Mouse (Mus musculus) forebrain, embryonic 16.5 days (tissue): ENCODE measurements around the gene Dcp1a. TPM values are rescaled to one million over a fixed set of nuclear protein-coding genes. Genes with fewer than 3 reads are reported as not detected.

Experiments used
- ATAC-seq: fragments of 200-750 bp; cut with Nextera tagmentation; 2 replicates; pipeline ENCODE4 v1.8.0; 2017; ENCODE audit warnings: mild to moderate bottlenecking, moderate library complexity
- H3K27ac ChIP-seq: fragments of 300-500 bp; sonication (generic); 2 replicates; pipeline ENCODE4 v1.5.1; 2014; ENCODE audit warnings: low read length, control low read depth
- H3K27me3 ChIP-seq: fragments of 300-500 bp; sonication (generic); replicated peaks from 2 replicates; pipeline ENCODE4 v1.6.1; 2014; ENCODE audit warnings: low read length; ENCODE audit not compliant: control insufficient read depth, insufficient read depth
- H3K36me3 ChIP-seq: fragments of 300-500 bp; sonication (generic); 2 replicates; pipeline ENCODE4 v1.6.1; 2014; ENCODE audit not compliant: control insufficient read depth, insufficient read depth
- H3K4me1 ChIP-seq: fragments of 300-500 bp; sonication (generic); replicated peaks from 2 replicates; pipeline ENCODE4 v1.6.1; 2014; ENCODE audit warnings: low read length; ENCODE audit not compliant: control insufficient read depth, insufficient read depth
- H3K4me2 ChIP-seq: fragments of 300-500 bp; sonication (generic); 2 replicates; pipeline ENCODE4 v1.6.1; 2014; ENCODE audit warnings: mild to moderate bottlenecking, low read length, control low read depth
- H3K4me3 ChIP-seq: fragments of 300-500 bp; sonication (generic); replicated peaks from 2 replicates; pipeline ENCODE4 v1.5.1; 2014; ENCODE audit warnings: mild to moderate bottlenecking, low read length, control low read depth
- H3K9ac ChIP-seq: fragments of 300-500 bp; sonication (generic); replicated peaks from 2 replicates; pipeline ENCODE4 v1.6.1; 2014; ENCODE audit warnings: low read depth, low read length, control low read depth
- H3K9me3 ChIP-seq: fragments of 300-500 bp; sonication (generic); 2 replicates; pipeline ENCODE4 v1.6.1; 2016; ENCODE audit warnings: low read length; ENCODE audit not compliant: control insufficient read depth
- WGBS: fragments of 180-500 bp; shearing (Covaris S2); extraction: QIAGEN DNeasy Blood & Tissue Kit; methylation state at CpG from one replicate; pipeline ENCODE4 v1.1.7; 2014; 5-methylcytosine and 5-hydroxymethylcytosine counted together
- polyA plus RNA-seq: library from polyadenylated mRNA; unstranded; fragments of >200 nt; fragmentation: Nextera tagmentation; extraction: Ambion mirVana; gene quantifications from 2 replicates; pipeline ENCODE4 v1.2.1, GENCODE M21; 2015

The Dcp1a gene
- polyA plus RNA-seq, 1 experiment from 2014 or later = 23.1 TPM

DNA sequence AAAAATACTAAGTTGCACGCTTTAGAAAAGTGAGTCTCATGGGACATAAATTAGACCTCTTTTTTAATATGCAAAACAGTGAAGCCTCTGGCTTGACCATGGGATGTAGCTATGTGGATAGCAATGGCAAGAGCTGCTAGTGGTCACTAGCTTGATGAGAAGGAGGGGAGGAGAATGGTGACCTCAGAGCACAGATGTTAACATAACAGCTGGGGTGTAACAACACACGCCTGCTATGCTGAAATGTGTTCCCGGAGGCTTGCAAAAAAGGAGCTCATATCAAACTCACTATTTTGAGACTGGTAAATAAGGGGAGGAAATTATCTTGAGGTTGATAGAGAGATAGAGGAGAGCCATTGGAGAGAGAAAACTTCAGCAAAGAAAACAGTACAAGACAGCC lies 20.5 kb upstream of the Dcp1a start:
- Histone ChIP-seq H3K27me3 (no peaks in the 10 kb centered on the region), H3K36me3 (no peaks in the 10 kb centered on the region), H3K27ac (no peak overlapping the region), H3K4me3 (no peak overlapping the region), H3K9ac (no peak overlapping the region), H3K4me2 (no peak overlapping the region), H3K9me3 (no peaks in the 10 kb centered on the region), H3K4me1 (peaks cover 2% of the 10 kb centered on the region; the same call in 1 of the 2 replicates)
- no peak for ATAC-seq
- 81% methylated on average over 3 of the region's 3 CpGs for WGBS

DNA sequence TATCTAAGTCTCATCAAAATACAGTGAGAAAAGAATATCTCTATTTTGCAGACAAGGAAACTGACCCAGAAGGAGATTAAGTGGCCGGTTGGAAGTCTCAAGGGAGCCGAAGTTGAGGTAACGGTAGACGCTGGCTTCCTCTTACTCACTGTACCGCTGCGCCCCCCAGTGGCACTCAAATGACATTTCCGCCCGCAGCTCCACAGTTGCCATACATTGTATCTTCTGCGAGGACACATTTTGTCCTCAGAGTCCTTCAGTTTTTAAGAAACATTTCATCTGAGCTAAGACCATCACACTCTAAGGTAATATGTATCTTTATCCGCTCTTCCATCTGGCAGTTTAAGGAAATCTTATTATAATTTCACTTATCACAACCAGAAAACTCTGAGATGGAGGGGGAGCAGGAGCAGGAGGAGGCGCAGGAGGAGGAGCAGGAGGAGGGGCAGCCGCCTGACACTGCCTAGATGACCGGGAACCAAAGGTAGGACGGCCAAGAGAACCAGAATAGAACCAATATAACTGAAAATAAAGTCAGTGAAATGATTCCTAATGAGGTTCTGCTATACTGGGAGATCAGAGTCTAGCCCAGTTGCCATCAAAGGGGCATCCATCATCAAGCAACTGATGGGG lies 19.3 kb upstream of the Dcp1a start:
- Histone ChIP-seq H3K36me3 (no peaks in the 10 kb centered on the region), H3K9ac (no peak overlapping the region), H3K9me3 (no peaks in the 10 kb centered on the region), H3K27ac (no peak overlapping the region), H3K4me1 (peaks cover 2% of the 10 kb centered on the region; the same call in 1 of the 2 replicates), H3K4me2 (no peak overlapping the region), H3K27me3 (no peaks in the 10 kb centered on the region), H3K4me3 (no peak overlapping the region)
- peak; percentile 74 for ATAC-seq
- 3% methylated on average over 14 of the region's 14 CpGs for WGBS

DNA sequence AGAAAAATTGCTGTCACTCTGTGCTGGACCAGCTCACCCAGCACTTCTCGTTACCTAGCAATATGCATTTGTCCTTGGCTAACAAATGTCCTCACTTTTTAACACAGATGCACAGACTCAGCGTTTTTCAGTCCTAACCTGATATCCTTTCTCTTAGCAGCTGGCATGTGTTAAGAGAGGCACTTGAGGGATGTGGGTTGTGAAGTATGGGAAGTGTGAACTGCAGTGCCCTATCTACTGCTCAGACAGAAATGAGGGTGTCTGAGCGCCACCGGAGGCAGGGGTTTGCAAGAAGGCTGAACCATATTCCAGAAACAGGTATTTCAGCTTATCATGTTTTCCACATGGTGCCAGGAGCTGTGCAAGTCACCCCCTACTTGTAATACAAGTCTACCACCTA lies 16.0 kb upstream of the Dcp1a start:
- ATAC-seq = no peak
- Histone ChIP-seq H3K4me3 (no peak overlapping the region), H3K9ac (no peak overlapping the region), H3K27me3 (no peaks in the 10 kb centered on the region), H3K27ac (no peak overlapping the region), H3K4me1 (peaks cover 2% of the 10 kb centered on the region; the same call in 1 of the 2 replicates), H3K9me3 (no peaks in the 10 kb centered on the region), H3K36me3 (no peaks in the 10 kb centered on the region), H3K4me2 (no peak overlapping the region)
- 88% methylated on average over 4 of the region's 4 CpGs for WGBS

DNA sequence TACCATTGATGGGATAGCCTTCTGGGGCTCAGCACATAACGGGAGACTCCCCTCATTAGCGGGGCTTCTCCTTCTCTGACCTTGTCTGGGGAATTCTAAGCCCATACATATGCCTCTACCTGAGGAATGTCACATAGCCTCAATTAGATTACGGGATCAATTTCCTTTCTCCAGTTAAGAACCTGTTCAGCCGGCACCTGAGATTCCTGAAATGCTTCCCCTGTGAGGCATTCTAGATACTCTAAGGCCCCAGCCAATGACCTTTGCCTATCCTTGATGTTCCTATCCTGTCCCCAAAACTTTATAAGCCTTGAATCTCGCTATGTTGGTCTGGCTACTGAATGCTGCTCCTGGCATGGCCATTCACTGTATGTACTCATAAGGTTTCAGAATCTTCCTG lies 5.7 kb upstream of the Dcp1a start:
- ATAC-seq = no peak
- H3K36me3 ChIP-seq = no peaks in the 10 kb centered on the region
- 64% methylated on average over 5 of the region's 5 CpGs for WGBS

DNA sequence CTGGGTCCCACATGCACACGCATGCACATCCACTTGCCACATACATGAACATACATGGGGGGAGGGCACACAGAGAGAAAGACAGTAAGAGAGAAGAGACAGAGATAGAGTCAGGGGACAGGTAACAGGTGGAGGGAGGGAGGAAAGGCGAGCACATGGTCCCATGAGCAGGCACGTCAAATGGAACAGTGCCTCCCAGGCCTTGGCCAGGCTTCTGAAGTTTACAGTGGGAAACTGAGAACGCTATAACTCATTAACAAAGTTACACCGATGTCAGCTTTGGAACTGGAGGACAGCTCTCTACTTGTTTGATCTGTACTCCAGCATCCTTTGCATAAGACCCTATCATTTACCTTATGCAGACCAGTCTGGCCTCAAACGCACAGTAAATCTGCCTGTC lies 4.9 kb upstream of the Dcp1a start:
- Histone ChIP-seq H3K9me3 (no peaks in the 10 kb centered on the region), H3K4me1 (no peaks in the 10 kb centered on the region), H3K27me3 (no peaks in the 10 kb centered on the region; the same call in 1 of the 2 replicates), H3K27ac (no peak overlapping the region), H3K4me2 (no peak overlapping the region), H3K36me3 (no peaks in the 10 kb centered on the region), H3K4me3 (no peak overlapping the region), H3K9ac (no peak overlapping the region)
- no peak for ATAC-seq
- 84% methylated on average over 6 of the region's 6 CpGs for WGBS

More for the DNA sequence above, 5.7 kb upstream of the Dcp1a start:
- no peak overlapping the region for H3K27ac ChIP-seq
- no peaks in the 10 kb centered on the region for H3K9me3 ChIP-seq
- H3K4me1 ChIP-seq = no peaks in the 10 kb centered on the region
- H3K4me3 ChIP-seq = no peak overlapping the region
- no peak overlapping the region for H3K4me2 ChIP-seq
- H3K27me3 ChIP-seq = no peaks in the 10 kb centered on the region; the same call in 1 of the 2 replicates
- no peak overlapping the region for H3K9ac ChIP-seq

DNA sequence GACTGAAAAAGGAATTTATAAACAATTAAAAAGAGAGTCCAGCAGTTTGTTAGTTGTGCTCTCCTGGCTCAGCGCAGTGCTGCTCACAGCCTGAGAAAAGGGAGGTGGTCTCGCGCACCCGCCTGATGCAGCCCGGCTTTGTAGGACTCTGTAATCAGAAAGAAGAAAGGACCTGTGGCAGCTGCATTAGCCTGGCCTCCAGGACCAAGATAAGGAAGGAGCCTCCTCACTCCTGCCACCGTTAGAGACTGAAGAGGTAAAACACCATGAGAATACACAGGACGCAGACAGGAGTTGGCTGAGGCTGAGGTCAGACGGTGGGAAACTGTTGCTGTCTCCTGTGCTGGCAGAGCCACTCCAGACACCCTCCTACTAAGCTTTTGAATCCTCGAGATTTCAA lies 12.0 kb downstream of the Dcp1a start, which contains the start of gene Cacna1d:
TSS of gene Cacna1d (minus strand) at position 114 of the 400 bp plus-strand sequence.
- Histone ChIP-seq H3K36me3 (peaks cover 15% of the 10 kb centered on the region), H3K9me3 (no peaks in the 10 kb centered on the region), H3K4me1 (peaks cover 5% of the 10 kb centered on the region; the same call in 1 of the 2 replicates), H3K9ac (no peak within 1 kb of the TSS), H3K4me2 (no peak within 1 kb of the TSS), H3K27ac (no peak within 1 kb of the TSS), H3K4me3 (no peak within 1 kb of the TSS), H3K27me3 (no peaks in the 10 kb centered on the region)
- ATAC-seq = no peak
- WGBS = 86% methylated on average over 9 of the region's 9 CpGs

DNA sequence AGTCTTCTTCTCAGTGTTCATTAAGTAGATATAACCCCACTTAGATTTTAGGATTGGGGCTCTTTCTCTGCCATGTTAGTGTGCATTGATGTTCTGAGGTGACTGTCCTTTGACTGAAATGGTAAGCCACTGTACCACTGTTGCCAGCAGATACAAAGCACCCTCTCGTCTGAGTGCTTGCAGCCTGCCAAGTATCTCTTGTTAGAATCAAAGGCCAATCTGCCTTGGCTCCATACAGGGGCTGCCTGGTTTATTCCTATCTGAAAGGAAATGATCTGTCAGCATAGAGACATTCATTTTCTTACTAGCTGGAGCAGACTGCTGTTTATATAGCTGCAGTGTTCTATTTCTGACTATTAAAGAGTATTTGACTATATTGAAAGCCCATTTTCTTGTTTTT lies 13.9 kb downstream of the Dcp1a start:
- Histone ChIP-seq H3K4me3 (no peak overlapping the region), H3K9ac (no peak overlapping the region), H3K4me1 (peaks cover 5% of the 10 kb centered on the region), H3K36me3 (peaks cover 6% of the 10 kb centered on the region; the same call in 1 of the 2 replicates), H3K27me3 (no peaks in the 10 kb centered on the region), H3K4me2 (no peak overlapping the region), H3K27ac (no peak overlapping the region), H3K9me3 (no peaks in the 10 kb centered on the region)
- no peak for ATAC-seq
- WGBS = 39% methylated on average over 1 of the region's 1 CpGs

DNA sequence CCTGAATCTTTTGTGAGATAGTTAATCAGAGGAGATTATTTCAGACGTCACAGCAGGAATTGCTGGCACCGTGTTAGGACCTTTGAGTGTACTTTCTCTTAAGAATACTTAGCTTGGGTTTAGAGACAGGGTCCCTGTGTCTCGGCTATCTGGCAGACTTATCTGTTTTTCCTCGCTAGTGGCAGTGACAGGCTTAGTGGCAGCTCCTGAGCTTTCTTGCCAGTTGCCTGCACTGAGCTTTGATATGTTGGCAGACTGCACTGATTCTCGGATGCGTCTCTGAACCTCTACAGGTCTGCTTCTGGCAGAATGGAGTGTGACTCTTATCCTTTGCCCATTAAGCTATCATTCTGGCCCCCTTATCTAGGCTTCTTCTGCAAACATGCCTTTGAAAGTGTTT lies 15.7 kb downstream of the Dcp1a start:
- Histone ChIP-seq H3K4me1 (peaks cover 5% of the 10 kb centered on the region), H3K4me3 (no peak overlapping the region), H3K36me3 (0 out of 2 replicates have a peak, but pooled peaks cover 5% of the 10 kb centered on the region), H3K27ac (no peak overlapping the region), H3K9me3 (no peaks in the 10 kb centered on the region), H3K9ac (no peak overlapping the region), H3K4me2 (no peak overlapping the region), H3K27me3 (no peaks in the 10 kb centered on the region)
- WGBS = 35% methylated on average over 6 of the region's 6 CpGs
- no peak for ATAC-seq

DNA sequence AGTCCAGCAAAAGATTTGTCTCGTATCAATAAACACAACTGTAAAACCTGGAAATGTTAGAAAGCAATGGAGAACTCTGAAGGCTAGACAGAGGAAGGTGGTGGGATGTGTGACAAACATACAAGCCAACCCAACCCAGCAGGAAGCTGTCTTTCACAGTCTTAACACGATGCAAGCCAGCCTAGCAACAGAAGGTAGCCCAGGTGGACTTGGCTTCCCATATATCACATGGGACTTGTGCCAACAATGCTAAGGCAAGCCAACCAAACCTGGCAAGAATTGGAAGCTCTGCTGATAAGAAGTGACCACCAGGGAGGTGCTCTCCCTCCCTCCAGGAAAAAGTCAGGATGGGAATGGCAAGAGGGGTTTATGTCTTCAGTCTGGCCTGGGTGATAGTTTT lies 18.9 kb downstream of the Dcp1a start:
- Histone ChIP-seq H3K27ac (no peak overlapping the region), H3K4me1 (peaks cover 4% of the 10 kb centered on the region), H3K27me3 (no peaks in the 10 kb centered on the region), H3K4me2 (no peak overlapping the region), H3K9ac (no peak overlapping the region), H3K36me3 (no peaks in the 10 kb centered on the region), H3K9me3 (no peaks in the 10 kb centered on the region), H3K4me3 (no peak overlapping the region)
- ATAC-seq = no peak
- 63% methylated on average over 2 of the region's 2 CpGs for WGBS

DNA sequence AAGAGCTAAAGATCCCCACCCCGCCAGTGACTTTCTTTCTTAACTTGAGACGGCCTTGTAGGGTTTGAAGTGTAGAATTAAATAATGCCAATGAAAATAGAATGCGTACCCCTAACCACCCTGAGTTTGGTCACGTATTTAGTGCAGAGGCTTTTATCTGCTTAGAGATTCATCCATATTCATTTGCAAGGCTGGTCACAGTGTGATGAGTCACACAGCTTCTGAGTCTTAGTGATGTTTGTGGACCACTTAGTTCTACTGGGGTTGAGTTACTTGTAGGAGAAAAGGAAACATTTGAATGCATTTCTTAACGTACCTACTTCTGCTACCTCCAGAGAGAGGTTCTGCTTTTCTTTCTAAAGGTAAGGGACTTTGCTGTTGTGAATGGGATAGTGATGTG lies 25.7 kb downstream of the Dcp1a start:
- H3K27me3 ChIP-seq = no peaks in the 10 kb centered on the region
- H3K9ac ChIP-seq = no peak overlapping the region
- H3K4me2 ChIP-seq = no peak overlapping the region
- H3K9me3 ChIP-seq = no peaks in the 10 kb centered on the region
- no peaks in the 10 kb centered on the region for H3K4me1 ChIP-seq
- H3K4me3 ChIP-seq = no peak overlapping the region
- H3K27ac ChIP-seq = no peak overlapping the region
- WGBS = 82% methylated on average over 5 of the region's 5 CpGs
- H3K36me3 ChIP-seq = peaks cover 15% of the 10 kb centered on the region
- no peak for ATAC-seq
